Mouse (Mus musculus): ENCODE data around the gene Slc22a7. TPM values are rescaled to one million over a fixed set of nuclear protein-coding genes. Genes with fewer than 3 reads are reported as not detected.

Slc22a7 gene
- not detected for total RNA-seq (2022)

DNA sequence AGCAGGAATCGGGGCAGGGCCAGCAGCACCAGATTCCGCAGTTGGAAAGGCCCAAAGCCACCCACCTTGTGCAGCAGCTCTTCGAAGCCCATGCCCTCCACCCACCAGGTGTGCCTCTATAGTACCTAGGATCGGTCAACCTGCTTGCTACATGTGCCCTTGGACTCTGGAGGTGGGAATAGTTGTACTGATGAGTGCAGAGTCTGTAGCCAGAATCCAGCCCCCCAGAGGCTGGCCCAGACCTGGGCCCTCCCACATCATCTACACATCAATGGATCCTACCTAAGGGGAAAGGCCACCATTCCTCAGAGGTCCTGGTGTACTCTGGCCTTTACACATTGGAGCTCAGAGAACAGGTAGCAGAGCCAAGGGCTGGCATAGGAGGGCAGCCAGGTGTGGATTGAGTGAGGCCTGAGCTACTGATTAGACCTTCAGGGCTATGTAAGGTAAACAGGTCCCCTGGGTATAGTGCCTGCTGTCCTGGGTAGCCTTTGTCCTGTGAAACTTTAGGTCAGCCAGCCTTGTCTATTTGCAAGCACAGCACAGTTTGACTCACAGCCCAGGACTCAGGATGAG, at the start of gene Slc22a7:
Gene Slc22a7 (minus strand): TSS at position 160 of the 576 bp plus-strand sequence.
- DNase-seq (ENCODE audit: low spot score), result no peak

DNA sequence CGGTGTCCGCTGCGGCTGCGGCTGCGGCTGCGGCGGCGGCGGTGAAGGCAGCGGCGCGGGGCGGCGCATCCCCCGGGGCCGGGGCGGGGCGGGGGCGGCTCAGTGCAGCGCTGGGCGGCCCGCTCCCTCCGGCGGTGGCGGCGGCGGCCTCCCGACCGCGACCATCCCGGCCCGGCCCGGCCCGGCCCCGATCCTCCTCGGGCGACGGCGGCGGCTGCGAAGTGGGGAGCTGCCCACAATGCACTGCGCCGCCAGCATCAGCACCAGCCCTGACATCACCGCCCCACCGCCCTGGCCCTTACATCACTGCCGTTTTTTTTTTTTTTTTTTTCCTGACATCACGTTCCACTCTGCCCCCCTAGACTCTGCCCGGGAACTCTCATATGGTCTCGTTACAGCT, 49.2 kb upstream of the Slc22a7 start, which contains the start of gene Ttbk1:
Gene Ttbk1 (minus strand): TSS at position 245 of the 400 bp plus-strand sequence.
- no peak for DNase-seq (ENCODE audit: low spot score)

DNA sequence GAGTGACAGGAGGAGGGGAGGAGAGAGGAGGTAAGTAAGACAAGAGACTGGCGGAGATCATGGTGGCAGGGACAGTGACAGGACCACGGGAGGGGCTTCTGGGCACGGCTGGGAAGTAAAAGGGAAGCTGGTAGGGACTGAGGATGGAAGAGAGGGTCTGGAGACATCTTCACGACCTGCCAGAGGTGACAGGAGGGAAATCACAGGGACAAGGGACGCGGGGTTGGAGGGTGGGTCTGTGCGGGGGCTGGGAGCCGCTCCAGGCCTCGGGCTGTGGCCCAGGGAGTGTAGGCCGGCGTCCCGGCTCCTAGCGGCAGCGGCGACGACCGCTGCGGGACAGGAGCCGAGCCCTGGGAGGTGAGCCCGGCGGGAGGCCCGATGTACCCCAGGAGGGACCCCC, 48.7 kb upstream of the Slc22a7 start:
- DNase-seq (ENCODE audit: low spot score), result no peak

GRCm38 (mm10) chr17:46484461-46484875, 46.2 kb upstream of the Slc22a7 start:
- DNase-seq (ENCODE audit: low spot score), result no peak

DNA sequence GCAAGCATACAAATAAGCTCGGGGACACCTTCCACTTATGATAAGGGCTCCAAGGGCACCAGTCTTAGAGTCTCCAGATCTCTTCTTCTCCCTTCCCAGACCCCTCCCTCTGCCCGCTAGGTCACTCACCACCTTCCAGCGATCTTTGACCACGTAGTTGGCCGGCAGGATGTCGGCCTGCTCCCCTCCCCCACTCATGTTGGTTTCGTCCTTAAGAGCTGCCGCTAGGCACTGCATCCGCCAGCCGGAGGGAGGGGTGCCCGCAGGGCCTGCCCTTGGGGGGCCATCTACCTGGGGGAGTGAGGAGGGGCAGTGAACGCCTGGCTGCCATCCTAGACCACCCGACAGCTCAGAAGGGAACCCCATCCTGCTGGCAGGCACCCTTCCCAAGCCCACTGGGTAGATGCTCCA, 45.8 kb upstream of the Slc22a7 start:
- DNase-seq (ENCODE audit: low spot score), result no peak

- no peak for DNase-seq (ENCODE audit: low spot score)
Measured at GRCm38 (mm10) chr17:46483561-46484001, 45.3 kb upstream of the Slc22a7 start.

DNA sequence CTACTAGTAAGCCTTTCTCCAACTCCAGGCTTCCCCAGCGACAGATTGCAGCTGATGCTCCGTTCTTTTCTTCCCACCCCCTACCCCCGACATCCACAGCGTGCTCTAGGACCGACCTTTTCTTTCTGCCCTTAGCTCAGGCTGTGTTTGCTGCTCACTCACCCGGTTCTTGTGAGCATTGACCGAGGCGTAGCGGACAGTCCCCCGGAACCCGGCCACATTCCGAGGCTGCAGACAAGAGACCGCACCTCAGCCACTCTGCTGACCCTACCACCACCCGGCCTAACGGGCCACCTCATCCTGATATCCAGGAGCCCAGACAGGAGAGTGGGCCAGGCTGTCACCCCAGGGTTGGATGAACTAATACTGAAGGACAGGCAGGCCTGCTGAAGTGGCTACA, 39.0 kb upstream of the Slc22a7 start:
- DNase-seq (ENCODE audit: low spot score), result no peak

DNA sequence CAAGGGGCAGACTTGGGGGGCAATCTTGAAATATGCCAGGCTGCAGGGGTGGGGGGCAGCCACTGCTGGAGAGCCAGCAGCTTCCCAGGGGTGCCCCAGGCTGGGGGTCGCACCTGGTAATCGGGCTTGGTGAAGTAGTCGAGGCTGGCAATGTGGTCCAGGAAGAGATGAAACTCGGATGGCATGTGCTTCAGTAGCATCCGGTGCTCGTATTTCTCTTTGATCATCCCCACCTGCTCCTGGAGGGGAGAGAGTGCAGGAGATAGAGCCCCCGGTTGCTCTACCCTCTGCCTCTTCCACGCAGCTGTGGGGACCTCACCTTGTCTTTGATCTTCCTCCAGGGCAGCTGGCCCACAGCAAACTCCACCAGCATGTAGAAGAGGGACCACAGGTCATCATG, 38.3 kb upstream of the Slc22a7 start:
- no peak for DNase-seq (ENCODE audit: low spot score)

- DNase-seq (ENCODE audit: low spot score), result no peak
Measured at GRCm38 (mm10) chr17:46467830-46468229, 29.6 kb upstream of the Slc22a7 start.

- DNase-seq (ENCODE audit: low spot score), result peak; percentile 66
Measured at GRCm38 (mm10) chr17:46462226-46462625, 24.0 kb upstream of the Slc22a7 start.

DNA sequence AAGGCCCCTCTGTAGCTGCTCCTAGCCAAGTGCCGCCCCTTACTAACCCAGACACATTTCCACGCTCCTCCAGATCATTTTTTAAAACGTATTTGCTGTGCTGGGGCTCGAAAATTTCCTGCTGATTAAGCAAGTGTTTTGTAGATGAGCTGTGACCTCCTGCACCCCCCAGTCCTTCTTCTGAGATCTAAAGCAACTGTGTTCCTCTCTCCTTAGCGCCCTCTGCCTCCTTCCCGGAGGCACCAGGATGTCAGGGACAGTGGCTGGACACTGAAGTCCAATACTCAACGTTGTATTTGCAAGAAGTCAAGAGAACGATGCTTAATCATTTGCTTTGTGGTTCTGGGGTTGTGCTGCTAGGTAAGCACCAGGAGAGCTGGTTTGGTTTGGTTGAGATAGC, 23.1 kb upstream of the Slc22a7 start:
- no peak for DNase-seq (ENCODE audit: low spot score)

DNA sequence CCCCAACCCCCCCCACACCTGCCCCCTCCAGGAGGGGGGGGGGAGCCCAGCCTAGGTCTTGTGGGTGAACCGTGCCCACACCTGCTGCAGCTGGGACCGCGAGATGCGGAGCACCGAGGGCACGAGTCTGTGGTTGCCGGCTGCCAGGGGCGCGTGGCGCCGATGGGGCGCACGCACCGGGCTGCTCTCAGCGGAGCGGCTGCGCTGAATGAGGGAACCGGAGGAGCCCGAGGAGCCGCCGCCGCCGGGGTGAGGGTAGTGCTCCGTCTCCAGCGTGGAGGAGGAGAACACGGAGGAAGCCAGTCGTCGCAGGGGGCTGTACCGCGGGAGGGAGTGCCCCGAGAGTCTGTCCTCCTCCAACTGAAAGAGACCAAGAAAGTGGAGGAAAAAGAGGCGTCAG, 22.4 kb upstream of the Slc22a7 start:
- no peak for DNase-seq (ENCODE audit: low spot score)

DNA sequence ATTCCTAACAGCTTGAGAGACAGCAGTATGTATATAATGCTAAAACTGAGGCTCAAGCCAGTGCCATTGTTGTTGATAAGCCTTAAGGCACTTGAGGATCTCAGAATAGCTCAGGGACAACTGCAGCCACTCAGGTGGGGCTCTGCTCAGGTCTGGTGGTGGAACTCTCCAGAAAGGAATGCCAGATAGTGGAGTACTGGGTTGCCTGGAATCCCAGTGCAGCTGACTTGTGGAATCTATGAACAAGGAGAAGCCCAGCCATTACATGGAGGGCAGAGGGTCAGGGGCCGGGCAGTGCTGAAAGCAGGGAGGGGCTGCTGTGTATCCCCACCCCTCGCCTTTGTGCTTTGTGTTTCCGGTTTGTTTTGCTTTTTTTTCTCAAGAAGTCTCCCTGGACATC, 20.2 kb upstream of the Slc22a7 start:
- peak; percentile 26 for DNase-seq (ENCODE audit: low spot score)

- no peak for DNase-seq (ENCODE audit: low spot score)
Measured at GRCm38 (mm10) chr17:46457791-46458190, 19.5 kb upstream of the Slc22a7 start.

DNA sequence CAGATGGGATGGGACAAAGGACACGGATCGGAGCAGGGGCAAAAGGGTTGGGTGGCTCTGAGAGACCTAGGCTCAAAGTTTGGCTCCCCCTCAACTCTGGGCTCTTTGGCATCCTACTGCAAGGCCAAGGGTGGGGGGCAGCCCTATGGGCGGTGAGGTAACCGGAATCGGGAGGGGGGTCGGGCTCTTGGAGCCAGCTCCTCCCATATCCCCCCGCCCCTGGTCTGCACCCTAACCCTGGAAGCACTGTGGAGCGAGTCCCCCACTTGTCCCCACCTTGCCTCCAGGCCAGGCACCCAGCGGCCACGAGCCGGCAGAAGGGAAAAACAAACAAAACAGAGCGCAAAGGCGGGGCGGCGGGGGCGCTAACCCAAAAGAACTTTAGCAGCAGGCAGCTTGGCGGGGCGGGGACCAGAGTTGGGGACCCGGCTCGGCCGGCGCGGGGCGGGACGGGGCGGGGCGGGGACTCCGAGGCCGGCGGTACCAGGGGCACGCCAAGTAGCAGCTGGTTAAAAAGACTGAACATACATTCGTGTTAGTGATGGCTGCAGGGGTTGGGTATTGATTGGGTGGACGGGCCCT, 16.9 kb upstream of the Slc22a7 start:
- DNase-seq (ENCODE audit: low spot score), result no peak

- DNase-seq (ENCODE audit: low spot score), result no peak
Measured at GRCm38 (mm10) chr17:46454539-46454938, 16.3 kb upstream of the Slc22a7 start.

- DNase-seq (ENCODE audit: low spot score), result no peak
Measured at GRCm38 (mm10) chr17:46453970-46454411, 15.7 kb upstream of the Slc22a7 start.

DNA sequence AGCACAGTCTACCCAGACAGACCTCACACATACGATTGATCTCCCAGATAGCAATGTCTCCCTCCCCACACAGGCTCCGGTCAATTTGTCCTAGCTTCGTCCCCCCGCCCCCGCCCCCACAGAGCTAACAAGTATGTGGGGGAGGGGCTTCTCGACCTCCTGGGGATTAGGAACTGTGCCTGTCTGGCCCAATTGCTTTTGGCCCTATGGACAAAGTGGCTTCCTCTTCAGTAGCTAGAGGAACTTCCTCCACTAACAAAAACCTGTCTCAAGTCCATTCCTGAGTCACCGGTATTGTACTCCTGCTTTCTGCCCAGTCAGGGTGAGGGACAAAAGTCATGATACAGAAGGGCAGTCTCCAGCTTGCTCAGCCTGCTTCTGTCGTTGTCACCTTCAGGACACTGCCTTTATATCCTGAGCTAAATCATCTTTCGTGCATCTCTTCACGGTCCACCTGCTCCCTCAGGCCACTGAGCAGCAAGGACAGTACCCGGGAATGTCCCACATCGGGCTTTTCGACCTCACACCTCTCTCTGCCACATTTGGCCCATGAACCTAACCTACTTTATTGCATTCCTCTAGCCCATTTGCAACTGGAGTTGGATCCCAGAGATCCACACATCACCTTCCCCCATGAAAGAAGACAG, 15.2 kb upstream of the Slc22a7 start:
- DNase-seq (ENCODE audit: low spot score), result no peak

DNA sequence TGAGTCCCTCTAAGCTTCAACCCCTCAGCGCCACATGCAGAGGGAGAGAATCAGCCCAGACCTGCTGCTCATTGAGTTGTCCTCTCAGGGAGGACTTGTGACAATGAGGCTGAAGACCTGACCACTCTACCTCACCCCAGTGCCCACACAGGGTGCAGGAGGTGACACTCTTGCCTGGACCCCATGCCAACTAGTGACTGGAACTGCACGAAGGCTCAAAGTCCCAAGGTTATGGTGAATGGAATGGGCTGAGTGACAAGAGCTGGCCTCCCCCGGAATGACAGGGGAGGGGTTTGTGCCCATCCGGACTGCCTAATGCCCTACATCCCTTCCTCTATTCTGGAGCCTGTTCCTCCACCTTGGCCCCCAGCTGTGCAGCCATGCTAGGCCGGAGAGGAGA, 14.4 kb upstream of the Slc22a7 start:
- DNase-seq (ENCODE audit: low spot score), result no peak

DNA sequence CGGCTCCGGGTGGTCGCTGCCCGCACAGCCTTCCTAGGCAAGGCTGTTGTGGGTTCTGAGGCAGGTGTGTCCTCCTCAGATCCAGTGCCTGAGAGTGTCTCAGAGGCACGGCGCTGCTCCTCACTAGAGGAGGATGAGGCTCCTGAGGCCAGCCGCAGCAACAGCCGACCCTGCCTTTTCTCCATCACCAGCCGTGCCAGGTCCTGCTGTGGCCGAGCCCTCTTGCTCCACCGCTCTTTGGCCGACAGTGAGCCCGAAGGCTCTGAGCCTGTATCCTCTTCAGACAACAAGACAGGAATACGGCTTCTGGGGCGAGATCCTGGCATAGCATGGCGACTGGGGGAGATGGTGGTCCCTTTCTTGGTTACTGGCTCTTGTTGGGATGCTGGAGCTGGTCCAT, 8.0 kb upstream of the Slc22a7 start:
- DNase-seq (ENCODE audit: low spot score), result no peak

GRCm38 (mm10) chr17:46444839-46445579, 6.8 kb upstream of the Slc22a7 start:
- DNase-seq (ENCODE audit: low spot score), result no peak

GRCm38 (mm10) chr17:46439176-46439575, 919 bp upstream of the Slc22a7 start:
- DNase-seq (ENCODE audit: low spot score), result no peak
